Mouse (Mus musculus): ENCODE measurements around the gene Rtl10. TPM values are rescaled to one million over a fixed set of nuclear protein-coding genes. Genes with fewer than 3 reads are reported as not detected.

Gene Rtl10
- polyA plus RNA-seq, 1 experiment: 4.9 TPM

DNA sequence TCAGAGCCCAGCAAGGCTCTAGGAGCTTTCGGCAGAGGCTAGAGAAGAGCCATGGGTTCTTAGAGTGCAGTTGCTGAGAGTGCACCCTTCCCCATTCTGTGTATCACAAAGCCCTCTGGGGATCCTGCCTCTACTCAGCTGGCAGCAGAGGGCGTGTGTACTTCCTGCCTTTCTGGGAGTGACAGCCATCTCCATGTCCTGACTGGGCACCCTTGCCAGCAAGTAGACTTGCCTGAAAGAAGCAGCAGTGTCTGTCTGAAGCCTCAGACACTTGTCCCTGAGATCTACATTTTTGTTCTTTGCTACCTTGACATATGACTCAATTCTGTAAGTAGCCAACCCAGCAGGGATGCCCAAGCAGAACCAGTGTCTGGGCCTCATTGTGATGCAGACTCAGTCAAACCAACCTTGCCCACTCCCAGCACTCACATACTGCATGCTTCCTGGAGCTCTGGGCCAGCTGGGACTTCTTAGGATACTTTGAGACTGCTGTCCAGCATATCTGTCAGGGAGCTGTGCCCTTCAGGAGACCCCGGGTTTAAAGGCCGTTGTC lies 17.7 kb upstream of the Rtl10 start:
- no peak for TF ChIP-seq CTCF (IDR thresholded peaks at IDR 0.05; ENCODE audit: extremely low read depth, insufficient read length, insufficient replicate concordance, low read depth, low read length)
- H3K4me1 ChIP-seq (ENCODE audit: control insufficient read depth, insufficient read depth, insufficient read length, low read length): peaks cover 5% of the 10 kb centered on the region; the same call in 1 of the 2 replicates
- WGBS: 70% methylated on average over 4 of the region's 4 CpGs
- H3K36me3 ChIP-seq (ENCODE audit: control insufficient read depth, insufficient read depth, low read length): peaks cover 2% of the 10 kb centered on the region; the same call in 1 of the 2 replicates
- no peak overlapping the region for H3K4me3 ChIP-seq (ENCODE audit: low read depth, low read length)
- no peak overlapping the region for H3K27ac ChIP-seq (ENCODE audit: insufficient read depth, low read depth, low read length)
- H3K27me3 ChIP-seq (ENCODE audit: control insufficient read depth, insufficient read depth, low read length): no peaks in the 10 kb centered on the region

DNA sequence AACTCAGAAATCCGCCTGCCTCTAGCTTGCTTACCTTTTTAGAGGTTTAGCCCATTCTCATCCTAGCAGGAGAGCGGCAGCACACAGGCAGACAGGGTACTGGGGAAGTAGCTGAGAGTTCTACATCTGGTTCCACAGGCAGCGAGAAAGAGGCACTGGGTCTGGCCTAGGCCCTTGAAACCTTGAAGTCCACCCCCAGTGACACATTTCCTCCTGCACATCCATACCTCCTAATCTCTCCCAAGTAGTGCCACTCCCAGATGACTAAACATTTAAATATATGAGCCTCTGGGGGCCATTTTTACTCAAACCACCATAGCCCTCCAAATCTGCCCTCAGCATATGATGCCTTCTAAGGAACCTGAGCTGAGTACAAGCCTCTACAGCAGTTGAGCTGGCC lies 16.3 kb upstream of the Rtl10 start:
- Histone ChIP-seq H3K4me1 (ENCODE audit: control insufficient read depth, insufficient read depth, insufficient read length, low read length) (peaks cover 5% of the 10 kb centered on the region; the same call in 1 of the 2 replicates), H3K4me3 (ENCODE audit: low read depth, low read length) (no peak overlapping the region), H3K36me3 (ENCODE audit: control insufficient read depth, insufficient read depth, low read length) (peaks cover 2% of the 10 kb centered on the region; the same call in 1 of the 2 replicates), H3K27ac (ENCODE audit: insufficient read depth, low read depth, low read length) (no peak overlapping the region), H3K27me3 (ENCODE audit: control insufficient read depth, insufficient read depth, low read length) (no peaks in the 10 kb centered on the region)
- TF ChIP-seq POLR2A (IDR thresholded peaks at IDR 0.05; ENCODE audit: low read depth, low read length) (no peak), CTCF (IDR thresholded peaks at IDR 0.05; ENCODE audit: extremely low read depth, insufficient read length, insufficient replicate concordance, low read depth, low read length) (no peak)
- 95% methylated on average over 3 of the region's 3 CpGs for WGBS

DNA sequence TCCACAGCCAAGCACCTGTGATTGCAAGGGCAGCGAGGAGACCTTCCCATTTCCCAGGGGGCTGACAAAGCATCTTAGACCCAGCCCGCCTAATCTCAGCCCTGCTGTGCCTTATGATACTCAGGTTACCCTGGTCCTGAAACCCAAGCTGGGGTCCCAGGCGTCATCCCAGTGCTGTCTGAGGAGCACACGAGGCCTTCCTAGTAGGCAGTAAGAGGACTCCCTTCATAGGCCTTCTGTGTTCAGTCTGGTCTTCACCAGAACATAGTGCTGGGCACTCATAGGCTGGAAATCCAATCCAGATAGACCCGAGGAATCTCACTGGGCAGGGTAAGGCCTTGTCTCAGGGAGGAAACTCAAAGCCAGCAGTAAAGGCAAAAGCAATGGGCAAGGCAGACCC lies 14.9 kb upstream of the Rtl10 start:
- Histone ChIP-seq H3K27me3 (ENCODE audit: control insufficient read depth, insufficient read depth, low read length) (no peaks in the 10 kb centered on the region), H3K27ac (ENCODE audit: insufficient read depth, low read depth, low read length) (no peak overlapping the region), H3K4me3 (ENCODE audit: low read depth, low read length) (no peak overlapping the region), H3K36me3 (ENCODE audit: control insufficient read depth, insufficient read depth, low read length) (no peaks in the 10 kb centered on the region), H3K4me1 (ENCODE audit: control insufficient read depth, insufficient read depth, insufficient read length, low read length) (peaks cover 5% of the 10 kb centered on the region; the same call in 1 of the 2 replicates)
- no peak for TF ChIP-seq POLR2A (IDR thresholded peaks at IDR 0.05; ENCODE audit: low read depth, low read length)
- TF ChIP-seq CTCF (IDR thresholded peaks at IDR 0.05; ENCODE audit: extremely low read depth, insufficient read length, insufficient replicate concordance, low read depth, low read length): no peak
- 88% methylated on average over 5 of the region's 5 CpGs for WGBS

DNA sequence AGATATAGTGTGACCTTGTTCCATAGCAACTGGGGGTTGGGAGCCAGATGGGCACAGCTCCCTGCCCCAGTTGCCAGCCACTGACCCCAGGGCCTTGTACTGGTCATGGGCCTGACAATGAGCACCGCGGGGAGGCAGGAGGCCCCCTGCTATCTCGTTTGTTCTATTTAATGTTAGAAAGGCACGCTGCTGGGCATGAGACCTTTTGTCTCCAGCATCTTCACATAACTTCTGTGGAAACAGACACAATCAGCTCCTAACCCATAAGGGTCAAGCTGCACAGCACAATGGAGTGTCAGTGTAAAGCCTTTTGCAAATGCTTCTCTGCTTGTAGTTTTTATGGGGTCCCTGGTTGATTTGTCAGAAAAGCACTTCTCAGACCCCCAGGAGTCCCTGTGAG lies 14.3 kb upstream of the Rtl10 start:
- TF ChIP-seq POLR2A (IDR thresholded peaks at IDR 0.05; ENCODE audit: low read depth, low read length): no peak
- no peak for TF ChIP-seq CTCF (IDR thresholded peaks at IDR 0.05; ENCODE audit: extremely low read depth, insufficient read length, insufficient replicate concordance, low read depth, low read length)
- Histone ChIP-seq H3K27me3 (ENCODE audit: control insufficient read depth, insufficient read depth, low read length) (no peaks in the 10 kb centered on the region), H3K4me3 (ENCODE audit: low read depth, low read length) (no peak overlapping the region), H3K4me1 (ENCODE audit: control insufficient read depth, insufficient read depth, insufficient read length, low read length) (peaks cover 5% of the 10 kb centered on the region; the same call in 1 of the 2 replicates), H3K36me3 (ENCODE audit: control insufficient read depth, insufficient read depth, low read length) (no peaks in the 10 kb centered on the region), H3K27ac (ENCODE audit: insufficient read depth, low read depth, low read length) (no peak overlapping the region)
- 61% methylated on average over 4 of the region's 4 CpGs for WGBS

DNA sequence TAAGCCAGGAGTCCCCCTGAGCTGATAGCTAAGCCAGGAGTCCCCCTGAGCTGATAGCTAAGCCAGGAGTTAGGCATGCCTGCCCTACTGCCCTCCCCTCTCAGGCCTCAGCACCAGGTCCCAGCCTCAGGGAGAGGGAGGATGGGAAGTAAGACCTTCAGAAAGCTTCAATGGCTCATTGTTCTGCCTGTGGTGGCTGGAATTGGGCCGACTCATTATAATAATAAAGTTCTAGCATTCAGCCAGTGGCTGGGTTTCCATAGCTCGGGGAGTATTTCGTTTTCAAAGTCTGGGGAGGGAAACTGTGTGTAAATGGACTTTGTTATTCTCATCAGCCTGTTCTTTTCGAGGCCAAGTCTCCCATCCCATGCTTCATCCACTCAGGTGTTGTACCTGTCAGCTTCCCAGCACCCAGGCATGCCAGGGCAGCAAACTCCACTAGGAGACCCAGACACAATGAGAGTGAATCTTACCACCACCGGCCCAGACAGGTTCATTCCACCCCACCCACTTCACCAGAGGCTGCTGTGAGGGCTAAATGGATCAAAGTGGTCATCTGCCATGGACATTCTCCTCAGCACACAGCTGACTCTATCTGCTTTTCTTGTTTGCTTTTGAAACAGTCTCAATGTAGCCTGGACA lies 13.8 kb upstream of the Rtl10 start:
- Histone ChIP-seq H3K27me3 (ENCODE audit: control insufficient read depth, insufficient read depth, low read length) (no peaks in the 10 kb centered on the region), H3K36me3 (ENCODE audit: control insufficient read depth, insufficient read depth, low read length) (no peaks in the 10 kb centered on the region), H3K27ac (ENCODE audit: insufficient read depth, low read depth, low read length) (no peak overlapping the region), H3K4me1 (ENCODE audit: control insufficient read depth, insufficient read depth, insufficient read length, low read length) (0 out of 2 replicates have a peak, but pooled peaks cover under 1% of the 10 kb centered on the region), H3K4me3 (ENCODE audit: low read depth, low read length) (no peak overlapping the region)
- TF ChIP-seq CTCF (IDR thresholded peaks at IDR 0.05; ENCODE audit: extremely low read depth, insufficient read length, insufficient replicate concordance, low read depth, low read length) (no peak), POLR2A (IDR thresholded peaks at IDR 0.05; ENCODE audit: low read depth, low read length) (no peak)
- WGBS: 32% methylated on average over 5 of the region's 5 CpGs

DNA sequence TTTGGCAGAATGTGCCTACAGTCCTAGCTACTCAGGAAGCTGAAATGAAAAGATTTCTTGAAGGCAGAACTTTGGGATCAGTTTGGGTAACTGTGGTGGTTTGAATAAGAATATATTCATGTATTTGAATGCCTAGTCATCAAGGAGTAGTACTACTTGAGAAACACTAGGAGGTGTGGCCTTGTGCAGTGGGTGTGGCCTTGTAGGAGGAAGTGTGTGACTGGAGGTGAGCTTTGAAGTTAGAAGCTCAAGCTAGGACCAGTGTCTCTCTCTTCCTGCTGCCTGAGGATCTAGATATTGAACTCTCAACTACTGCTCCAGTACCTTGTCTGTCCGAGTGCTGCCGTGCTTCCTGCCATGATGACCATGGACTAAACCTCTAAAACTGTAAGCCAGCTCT lies 12.6 kb upstream of the Rtl10 start:
- Histone ChIP-seq H3K4me3 (ENCODE audit: low read depth, low read length) (no peak overlapping the region), H3K4me1 (ENCODE audit: control insufficient read depth, insufficient read depth, insufficient read length, low read length) (no peaks in the 10 kb centered on the region), H3K36me3 (ENCODE audit: control insufficient read depth, insufficient read depth, low read length) (no peaks in the 10 kb centered on the region), H3K27ac (ENCODE audit: insufficient read depth, low read depth, low read length) (no peak overlapping the region), H3K27me3 (ENCODE audit: control insufficient read depth, insufficient read depth, low read length) (no peaks in the 10 kb centered on the region)
- TF ChIP-seq POLR2A (IDR thresholded peaks at IDR 0.05; ENCODE audit: low read depth, low read length) (no peak), CTCF (IDR thresholded peaks at IDR 0.05; ENCODE audit: extremely low read depth, insufficient read length, insufficient replicate concordance, low read depth, low read length) (no peak)
- WGBS: 93% methylated on average over 2 of the region's 2 CpGs

DNA sequence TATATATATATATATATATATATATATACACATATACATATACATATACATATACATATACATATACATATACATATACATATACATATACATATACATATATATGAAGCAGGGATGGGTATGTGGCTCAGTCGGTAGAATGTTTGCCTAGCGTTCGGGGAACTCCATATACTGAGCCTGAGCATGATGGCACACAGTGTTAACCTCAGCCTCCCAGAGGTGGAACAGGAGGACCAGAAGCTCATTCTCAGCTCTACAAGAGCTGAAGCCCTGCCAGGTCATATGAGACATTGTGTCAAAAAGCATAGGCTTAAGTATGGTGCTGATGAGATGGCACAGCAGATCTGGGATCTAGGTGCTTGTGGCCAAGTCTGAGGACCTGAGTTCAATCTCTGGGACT lies 8.4 kb upstream of the Rtl10 start:
- 98% methylated on average over 3 of the region's 3 CpGs for WGBS
- Histone ChIP-seq H3K27ac (ENCODE audit: insufficient read depth, low read depth, low read length) (no peak overlapping the region), H3K4me1 (ENCODE audit: control insufficient read depth, insufficient read depth, insufficient read length, low read length) (no peaks in the 10 kb centered on the region), H3K36me3 (ENCODE audit: control insufficient read depth, insufficient read depth, low read length) (no peaks in the 10 kb centered on the region), H3K27me3 (ENCODE audit: control insufficient read depth, insufficient read depth, low read length) (no peaks in the 10 kb centered on the region), H3K4me3 (ENCODE audit: low read depth, low read length) (no peak overlapping the region)
- no peak for TF ChIP-seq POLR2A (IDR thresholded peaks at IDR 0.05; ENCODE audit: low read depth, low read length)

Measured in small intestine, adult 2 months (tissue).